Mouse (Mus musculus) forebrain, embryonic 16.5 days (tissue): ENCODE results near the gene Derl3. TPM values are rescaled to one million over a fixed set of nuclear protein-coding genes. Genes with fewer than 3 reads are reported as not detected.

Source experiments
- ATAC-seq: fragments of 200-750 bp; cut with Nextera tagmentation; 2 replicates; pipeline ENCODE4 v1.8.0; 2017; ENCODE audit warnings: mild to moderate bottlenecking, moderate library complexity
- H3K27ac ChIP-seq: fragments of 300-500 bp; sonication (generic); 2 replicates; pipeline ENCODE4 v1.5.1; 2014; ENCODE audit warnings: low read length, control low read depth
- H3K27me3 ChIP-seq: fragments of 300-500 bp; sonication (generic); replicated peaks from 2 replicates; pipeline ENCODE4 v1.6.1; 2014; ENCODE audit warnings: low read length; ENCODE audit not compliant: control insufficient read depth, insufficient read depth
- H3K36me3 ChIP-seq: fragments of 300-500 bp; sonication (generic); 2 replicates; pipeline ENCODE4 v1.6.1; 2014; ENCODE audit not compliant: control insufficient read depth, insufficient read depth
- H3K4me1 ChIP-seq: fragments of 300-500 bp; sonication (generic); replicated peaks from 2 replicates; pipeline ENCODE4 v1.6.1; 2014; ENCODE audit warnings: low read length; ENCODE audit not compliant: control insufficient read depth, insufficient read depth
- H3K4me2 ChIP-seq: fragments of 300-500 bp; sonication (generic); 2 replicates; pipeline ENCODE4 v1.6.1; 2014; ENCODE audit warnings: mild to moderate bottlenecking, low read length, control low read depth
- H3K4me3 ChIP-seq: fragments of 300-500 bp; sonication (generic); replicated peaks from 2 replicates; pipeline ENCODE4 v1.5.1; 2014; ENCODE audit warnings: mild to moderate bottlenecking, low read length, control low read depth
- H3K9ac ChIP-seq: fragments of 300-500 bp; sonication (generic); replicated peaks from 2 replicates; pipeline ENCODE4 v1.6.1; 2014; ENCODE audit warnings: low read depth, low read length, control low read depth
- H3K9me3 ChIP-seq: fragments of 300-500 bp; sonication (generic); 2 replicates; pipeline ENCODE4 v1.6.1; 2016; ENCODE audit warnings: low read length; ENCODE audit not compliant: control insufficient read depth
- WGBS: fragments of 180-500 bp; shearing (Covaris S2); extraction: QIAGEN DNeasy Blood & Tissue Kit; methylation state at CpG from one replicate; pipeline ENCODE4 v1.1.7; 2014; 5-methylcytosine and 5-hydroxymethylcytosine counted together
- polyA plus RNA-seq: library from polyadenylated mRNA; unstranded; fragments of >200 nt; fragmentation: Nextera tagmentation; extraction: Ambion mirVana; gene quantifications from 2 replicates; pipeline ENCODE4 v1.2.1, GENCODE M21; 2015

Derl3 gene
- polyA plus RNA-seq, 1 experiment from 2014 or later: 2.0 TPM

DNA sequence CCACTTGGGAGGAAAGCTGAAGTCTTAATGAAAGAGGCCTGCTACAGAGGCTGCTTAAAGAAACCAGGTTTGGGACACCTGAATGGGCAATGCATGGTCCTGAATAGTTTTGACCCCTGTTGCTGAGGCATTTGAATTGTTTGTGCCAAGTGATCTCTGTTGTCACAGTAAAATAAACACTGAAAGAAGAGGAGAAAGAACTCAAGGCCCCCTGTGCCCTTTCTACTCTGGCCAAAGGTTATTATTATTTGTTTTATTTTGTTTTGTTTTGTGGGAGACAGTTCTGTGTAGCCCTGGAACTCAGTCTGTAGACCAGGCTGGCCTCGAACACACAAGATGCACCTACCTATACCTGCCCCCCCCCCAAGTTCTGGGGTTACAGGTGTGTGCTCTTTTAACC is 41.8 kb downstream of the Derl3 start:
- H3K27ac ChIP-seq: no peak overlapping the region
- H3K9me3 ChIP-seq: no peaks in the 10 kb centered on the region
- ATAC-seq: no peak
- H3K4me2 ChIP-seq: peak overlapping the region; percentile 79
- H3K4me3 ChIP-seq: no peak overlapping the region
- no peaks in the 10 kb centered on the region for H3K36me3 ChIP-seq
- H3K27me3 ChIP-seq: peaks cover 12% of the 10 kb centered on the region
- H3K9ac ChIP-seq: no peak overlapping the region
- WGBS: 74% methylated on average over 1 of the region's 1 CpGs
- peaks cover 40% of the 10 kb centered on the region for H3K4me1 ChIP-seq

DNA sequence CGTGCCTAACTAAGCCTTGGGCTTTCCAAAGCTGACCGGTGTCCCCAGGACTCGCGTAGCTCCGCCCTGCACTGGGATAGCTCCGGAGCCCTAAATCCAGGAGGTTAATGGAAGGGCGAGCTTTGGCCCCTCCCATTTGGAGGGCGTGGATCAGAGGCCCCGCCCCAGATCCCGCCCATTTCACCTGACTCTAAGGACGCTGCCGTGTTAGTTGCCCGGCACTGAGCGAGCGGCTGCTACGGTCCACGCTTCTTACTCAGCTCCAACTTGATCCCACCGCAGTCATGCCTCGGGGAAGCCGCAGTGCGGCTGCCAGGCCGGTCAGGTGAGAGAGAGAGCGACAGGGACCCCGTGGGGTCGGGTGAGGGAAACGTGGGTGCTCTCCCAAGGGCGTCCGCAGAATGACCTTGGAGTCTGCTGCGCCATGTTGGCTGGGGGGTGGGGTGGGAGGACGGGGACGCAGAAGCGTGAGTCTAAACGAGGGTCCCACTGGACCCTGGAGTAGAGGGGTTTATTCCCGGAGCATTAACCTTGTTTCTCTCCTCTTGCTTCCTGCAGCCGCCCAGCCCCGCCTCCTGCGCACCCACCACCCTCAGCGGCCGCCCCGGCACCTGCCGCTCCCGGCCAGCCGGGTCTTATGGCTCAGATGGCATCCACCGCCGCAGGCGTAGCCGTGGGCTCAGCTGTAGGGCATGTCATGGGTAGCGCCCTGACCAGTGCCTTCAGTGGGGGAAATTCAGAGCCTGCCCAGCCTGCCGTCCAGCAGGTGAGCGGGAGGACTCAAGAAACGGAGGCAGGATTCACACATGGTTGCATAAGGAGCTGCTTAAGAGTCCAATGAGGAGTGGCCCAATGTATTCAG is 42.7 kb downstream of the Derl3 start, which contains the start of gene Mmp11:
TSS of gene Mmp11 (minus strand) at position 817 of the 862 bp plus-strand sequence.
- WGBS: 2% methylated on average over 50 of the region's 51 CpGs
- Histone ChIP-seq H3K4me3 (peak within 1 kb of the TSS; percentile 49), H3K27me3 (peaks cover 9% of the 10 kb centered on the region; the same call in 1 of the 2 replicates), H3K4me1 (peaks cover 31% of the 10 kb centered on the region), H3K27ac (no peak within 1 kb of the TSS), H3K4me2 (peak within 1 kb of the TSS; percentile 79), H3K9me3 (no peaks in the 10 kb centered on the region), H3K36me3 (no peaks in the 10 kb centered on the region), H3K9ac (peak within 1 kb of the TSS; percentile 54)
- ATAC-seq: peak; percentile 41

DNA sequence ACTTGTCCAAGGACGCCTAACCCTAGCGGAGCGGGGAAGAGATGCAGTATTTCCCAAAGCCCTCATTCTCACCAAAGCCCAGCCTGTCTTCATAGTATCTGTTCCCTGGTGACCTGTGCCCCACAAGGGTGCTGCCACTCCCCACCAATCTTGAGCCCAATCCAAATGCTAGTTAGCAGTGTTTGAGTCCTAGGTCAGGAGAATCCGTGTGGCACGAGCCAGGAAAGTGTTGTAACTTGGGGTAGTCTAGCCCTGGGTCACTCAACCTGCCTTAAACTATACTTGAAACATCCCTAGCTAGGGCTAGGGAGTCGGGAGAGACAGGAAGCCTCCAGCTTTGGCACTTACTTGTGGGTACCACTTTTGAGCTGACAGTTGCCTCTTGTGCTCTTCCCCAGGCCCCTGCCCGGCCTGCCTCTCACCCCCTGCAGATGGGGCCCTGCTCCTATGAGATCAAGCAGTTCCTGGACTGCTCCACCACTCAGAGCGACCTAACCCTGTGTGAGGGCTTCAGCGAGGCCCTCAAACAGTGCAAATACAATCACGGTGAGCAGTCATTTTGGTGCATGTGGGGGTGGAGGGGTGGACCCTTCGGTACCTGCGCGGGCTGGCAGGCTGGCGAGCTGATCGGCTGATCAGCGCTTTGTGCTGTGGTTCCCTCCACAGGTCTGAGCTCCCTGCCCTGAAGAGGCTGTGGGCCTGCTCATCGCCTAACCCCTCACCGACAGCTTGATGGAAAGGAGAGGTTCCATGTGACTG is 43.9 kb downstream of the Derl3 start:
- Histone ChIP-seq H3K4me2 (no peak overlapping the region), H3K36me3 (no peaks in the 10 kb centered on the region), H3K27me3 (peaks cover 9% of the 10 kb centered on the region; the same call in 1 of the 2 replicates), H3K9ac (0 out of 2 replicates have a peak overlapping the region, but pooled peaks have one; percentile 13), H3K9me3 (no peaks in the 10 kb centered on the region), H3K27ac (no peak overlapping the region), H3K4me1 (peaks cover 20% of the 10 kb centered on the region), H3K4me3 (no peak overlapping the region)
- 0 out of 2 replicates have a peak, but pooled peaks have one; percentile 4 for ATAC-seq
- WGBS: 36% methylated on average over 18 of the region's 18 CpGs

DNA sequence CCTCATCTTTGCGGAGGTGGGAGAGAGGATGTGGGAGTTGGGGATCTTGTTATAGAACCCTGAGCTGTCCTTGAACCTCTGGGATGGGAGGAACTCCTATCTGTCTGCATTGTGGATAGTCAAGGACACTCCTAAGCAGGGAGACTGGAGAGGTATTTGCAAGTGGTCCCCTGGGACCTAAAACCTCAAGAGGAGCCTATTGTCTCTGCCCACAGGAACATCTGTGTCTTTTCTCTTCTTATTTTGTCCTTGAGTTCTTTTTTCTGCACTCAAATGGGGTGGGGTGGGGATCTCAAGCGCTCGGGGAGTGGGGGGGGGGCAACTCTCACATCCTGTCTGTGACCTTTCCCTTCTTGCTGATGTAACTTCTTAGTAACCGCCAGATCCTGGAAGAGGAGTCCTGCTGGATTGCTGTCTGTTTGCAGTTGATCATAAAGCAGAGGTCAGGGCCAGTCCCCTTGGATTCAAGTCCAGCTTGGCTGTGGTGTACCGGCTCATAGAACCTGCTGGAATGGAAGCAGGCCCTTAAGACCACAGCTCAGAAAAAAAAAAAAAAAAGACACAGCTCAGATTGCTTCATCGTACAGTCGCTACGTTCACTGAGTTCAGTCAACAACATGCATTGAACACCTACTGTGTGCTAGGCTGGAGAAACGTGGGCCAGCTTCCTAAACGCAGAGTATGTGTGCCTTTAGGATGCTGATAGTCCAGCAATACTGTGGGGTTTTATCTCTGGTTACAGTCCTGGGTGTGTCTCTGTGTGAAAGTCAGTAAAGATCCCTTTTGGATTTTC is 44.8 kb downstream of the Derl3 start:
- 54% methylated on average over 10 of the region's 10 CpGs for WGBS
- Histone ChIP-seq H3K9ac (no peak overlapping the region), H3K4me1 (peaks cover 11% of the 10 kb centered on the region), H3K9me3 (no peaks in the 10 kb centered on the region), H3K36me3 (no peaks in the 10 kb centered on the region), H3K4me3 (no peak overlapping the region), H3K27me3 (peaks cover 9% of the 10 kb centered on the region; the same call in 1 of the 2 replicates), H3K27ac (no peak overlapping the region), H3K4me2 (no peak overlapping the region)
- ATAC-seq: no peak

DNA sequence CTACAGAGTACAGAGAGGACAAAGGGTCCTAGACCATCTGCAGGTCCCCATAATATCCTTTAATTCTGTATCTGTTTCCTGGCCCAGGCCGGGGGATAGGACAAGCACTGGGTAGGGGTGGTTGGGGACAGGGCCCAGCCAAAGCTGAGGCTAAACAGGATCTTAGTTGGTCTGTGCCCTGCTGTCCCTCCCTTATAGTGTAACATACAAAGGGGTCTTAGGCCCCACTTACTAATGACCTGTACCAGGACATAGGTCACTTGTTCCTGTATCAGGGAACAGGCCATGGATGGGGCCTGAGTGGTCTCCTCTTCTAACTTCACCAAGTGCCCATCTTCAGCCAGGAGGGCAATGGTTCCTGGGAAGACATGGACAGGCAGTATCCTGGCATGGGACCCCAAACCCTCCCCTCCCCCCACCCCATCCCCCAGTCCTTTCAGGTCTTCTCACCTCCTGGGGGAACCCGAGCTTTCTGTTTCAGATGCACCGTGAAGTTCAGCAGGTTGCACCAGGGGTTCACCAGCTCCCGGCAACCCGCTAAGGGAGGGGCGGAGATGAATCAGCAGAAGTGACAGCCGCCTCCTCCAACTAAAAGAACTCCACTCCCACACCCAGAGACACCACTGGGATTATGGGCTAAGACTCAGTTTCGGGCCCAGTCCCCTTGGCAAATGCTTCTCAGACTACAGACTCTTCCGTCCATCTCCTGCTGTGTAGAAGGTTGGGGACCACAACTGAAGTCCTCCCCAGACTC is 46.4 kb downstream of the Derl3 start:
- WGBS: 57% methylated on average over 9 of the region's 9 CpGs
- Histone ChIP-seq H3K9ac (no peak overlapping the region), H3K36me3 (no peaks in the 10 kb centered on the region), H3K27me3 (peaks cover 9% of the 10 kb centered on the region; the same call in 1 of the 2 replicates), H3K27ac (no peak overlapping the region), H3K4me1 (peaks cover 20% of the 10 kb centered on the region), H3K9me3 (no peaks in the 10 kb centered on the region), H3K4me3 (no peak overlapping the region), H3K4me2 (no peak overlapping the region)
- ATAC-seq: no peak

DNA sequence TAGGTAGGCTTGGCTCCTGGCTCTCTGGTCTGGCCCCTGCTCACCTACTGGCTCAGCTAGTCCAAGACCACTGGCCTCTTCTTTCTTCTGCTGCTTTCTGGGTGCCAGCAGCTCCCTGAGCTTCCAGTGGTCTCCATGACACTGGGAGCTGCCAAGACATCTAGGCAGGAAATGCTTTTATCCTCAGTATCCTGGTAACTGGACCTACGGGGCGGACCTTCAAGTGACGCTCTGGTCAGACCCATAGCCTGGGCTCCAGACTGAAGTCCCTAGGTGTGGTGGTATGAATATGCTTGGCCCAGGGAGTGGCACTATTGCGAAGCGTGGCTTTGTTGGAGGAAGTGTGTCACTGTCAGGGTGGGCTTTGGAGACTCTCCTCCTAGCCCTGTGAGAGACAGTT is 47.3 kb downstream of the Derl3 start, which contains the start of gene Gm867:
TSS of gene Gm867 (minus strand) at position 153 of the 400 bp plus-strand sequence.
- Histone ChIP-seq H3K4me2 (no peak within 1 kb of the TSS), H3K4me3 (no peak within 1 kb of the TSS), H3K9ac (no peak within 1 kb of the TSS), H3K4me1 (peaks cover 16% of the 10 kb centered on the region), H3K36me3 (no peaks in the 10 kb centered on the region), H3K27me3 (peaks cover 7% of the 10 kb centered on the region; the same call in 1 of the 2 replicates), H3K27ac (no peak within 1 kb of the TSS), H3K9me3 (no peaks in the 10 kb centered on the region)
- WGBS: 82% methylated on average over 5 of the region's 5 CpGs
- no peak for ATAC-seq

DNA sequence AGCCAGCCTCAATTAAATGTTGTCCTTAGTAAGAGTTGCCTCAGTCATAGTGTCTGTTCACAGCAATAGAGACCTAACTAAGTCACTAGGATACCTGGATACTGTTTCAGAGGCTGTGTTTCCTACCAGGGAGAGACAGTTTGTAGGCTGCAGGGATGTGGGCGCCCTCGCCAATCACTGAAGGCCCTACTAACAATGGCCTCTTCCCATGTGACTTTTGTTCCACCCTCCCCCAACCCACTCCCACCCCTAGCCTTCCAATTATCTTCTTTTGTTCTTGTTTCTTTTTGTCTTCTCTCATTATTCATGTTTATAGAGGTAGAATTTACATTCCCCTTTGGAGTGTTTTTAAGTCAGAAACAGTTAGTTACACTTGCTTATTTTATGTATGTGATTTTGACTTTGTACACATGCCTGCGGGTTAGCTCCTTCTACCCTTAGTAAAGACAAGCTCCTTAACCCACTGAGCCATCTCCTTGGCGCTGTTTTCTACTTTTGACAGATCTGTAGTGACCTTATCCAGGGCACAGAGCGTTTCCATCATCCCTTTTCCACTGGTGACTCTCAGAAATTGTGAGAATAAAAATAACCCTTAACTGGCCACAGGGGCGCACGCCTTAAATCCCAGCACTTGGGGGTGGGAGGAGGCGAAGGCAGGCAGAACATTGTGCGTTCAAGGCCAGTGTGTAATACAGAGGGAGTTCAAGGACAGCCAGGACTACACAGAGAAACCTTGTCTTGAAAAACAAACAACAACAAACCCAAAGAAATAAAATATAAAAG is 48.0 kb downstream of the Derl3 start:
- peaks cover 7% of the 10 kb centered on the region; the same call in 1 of the 2 replicates for H3K27me3 ChIP-seq
- H3K4me3 ChIP-seq: no peak overlapping the region
- H3K4me1 ChIP-seq: peaks cover 9% of the 10 kb centered on the region
- H3K4me2 ChIP-seq: no peak overlapping the region
- WGBS: 59% methylated on average over 9 of the region's 9 CpGs
- H3K9me3 ChIP-seq: no peaks in the 10 kb centered on the region
- H3K27ac ChIP-seq: no peak overlapping the region
- ATAC-seq: no peak
- H3K9ac ChIP-seq: no peak overlapping the region
- no peaks in the 10 kb centered on the region for H3K36me3 ChIP-seq
